Mouse (Mus musculus): ENCODE results near the gene Gm525. TPM values are rescaled to one million over a fixed set of nuclear protein-coding genes. Genes with fewer than 3 reads are reported as not detected.
"Not testable (repeated sequence)": the region's sequence is repeated elsewhere in the genome, so short reads cannot be mapped to it uniquely, and the experiment has no call there.

The Gm525 gene
- polyA plus RNA-seq, 1 experiment: not detected

DNA sequence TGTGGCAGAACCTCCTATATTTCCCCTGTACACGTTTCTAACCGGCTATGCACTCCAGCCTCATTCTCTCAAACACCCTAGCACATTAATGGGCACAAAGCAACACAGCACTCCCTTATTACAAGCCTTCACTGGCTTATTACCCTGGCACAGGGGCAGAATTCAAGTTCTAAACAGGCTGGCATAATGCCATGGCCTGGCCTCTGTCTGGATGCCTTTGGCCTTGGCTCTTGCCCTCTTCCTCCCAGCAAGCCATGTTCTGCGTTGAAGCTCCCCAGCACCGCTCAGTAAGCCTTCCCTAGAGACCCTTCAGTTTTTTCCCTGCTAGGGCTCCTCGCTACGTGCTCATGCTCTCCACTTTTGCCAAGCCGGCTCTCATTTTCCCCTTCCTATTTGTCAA lies 30.6 kb upstream of the Gm525 start:
- no peaks in the 10 kb centered on the region for H3K27me3 ChIP-seq (ENCODE audit: control insufficient read depth, insufficient read depth, insufficient read length)
- peaks cover 22% of the 10 kb centered on the region for H3K36me3 ChIP-seq (ENCODE audit: control insufficient read depth, insufficient read depth)
- TF ChIP-seq CTCF (IDR thresholded peaks at IDR 0.05; ENCODE audit: control insufficient read depth, insufficient read depth, insufficient read length) (no peak), FOSL1 (IDR thresholded peaks at IDR 0.05; ENCODE audit: insufficient read depth, low read length, poor library complexity, severe bottlenecking) (no peak), USF1 (IDR thresholded peaks at IDR 0.05; ENCODE audit: low read depth) (no peak), CEBPB (IDR thresholded peaks at IDR 0.05; ENCODE audit: low read depth) (no peak), MYOG (IDR thresholded peaks at IDR 0.05; ENCODE audit: control insufficient read depth, extremely low read depth, insufficient read length) (no peak), MAX (IDR thresholded peaks at IDR 0.05) (no peak), MYOD1 (IDR thresholded peaks at IDR 0.05; ENCODE audit: control insufficient read depth, insufficient read length, low read depth) (no peak)
- H3K79me2 ChIP-seq (ENCODE audit: control insufficient read depth, insufficient read depth): no peaks in the 10 kb centered on the region
- H3K4me3 ChIP-seq (ENCODE audit: insufficient read depth, poor library complexity, severe bottlenecking): no peak overlapping the region
- H3K79me3 ChIP-seq (ENCODE audit: low read depth): no peaks in the 10 kb centered on the region
- H3ac ChIP-seq (ENCODE audit: control insufficient read depth, insufficient read length, low read depth): no peak overlapping the region

DNA sequence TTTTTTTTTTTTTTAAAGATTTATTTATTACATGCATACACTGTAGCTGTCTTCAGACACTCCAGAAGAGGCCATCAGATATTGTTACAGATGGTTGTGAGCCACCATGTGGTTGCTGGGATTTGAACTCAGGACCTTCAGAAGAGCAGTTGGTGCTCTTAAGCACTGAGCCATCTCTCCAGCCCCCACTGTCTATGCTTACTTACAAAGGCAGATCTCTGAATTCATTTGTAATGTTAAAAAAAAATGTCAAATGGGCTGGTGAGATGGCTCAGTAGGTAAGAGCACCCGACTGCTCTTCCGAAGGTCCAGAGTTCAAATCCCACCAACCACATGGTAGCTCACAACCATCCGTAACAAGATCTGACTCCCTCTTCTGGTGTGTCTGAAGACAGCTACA lies 28.1 kb upstream of the Gm525 start:
- not testable (repeated sequence) for H3K27me3 ChIP-seq (ENCODE audit: control insufficient read depth, insufficient read depth, insufficient read length); H3K4me3 ChIP-seq (ENCODE audit: insufficient read depth, poor library complexity, severe bottlenecking); H3ac ChIP-seq (ENCODE audit: control insufficient read depth, insufficient read length, low read depth); H3K79me3 ChIP-seq (ENCODE audit: low read depth); H3K79me2 ChIP-seq (ENCODE audit: control insufficient read depth, insufficient read depth)
- peaks cover 37% of the 10 kb centered on the region for H3K36me3 ChIP-seq (ENCODE audit: control insufficient read depth, insufficient read depth)

DNA sequence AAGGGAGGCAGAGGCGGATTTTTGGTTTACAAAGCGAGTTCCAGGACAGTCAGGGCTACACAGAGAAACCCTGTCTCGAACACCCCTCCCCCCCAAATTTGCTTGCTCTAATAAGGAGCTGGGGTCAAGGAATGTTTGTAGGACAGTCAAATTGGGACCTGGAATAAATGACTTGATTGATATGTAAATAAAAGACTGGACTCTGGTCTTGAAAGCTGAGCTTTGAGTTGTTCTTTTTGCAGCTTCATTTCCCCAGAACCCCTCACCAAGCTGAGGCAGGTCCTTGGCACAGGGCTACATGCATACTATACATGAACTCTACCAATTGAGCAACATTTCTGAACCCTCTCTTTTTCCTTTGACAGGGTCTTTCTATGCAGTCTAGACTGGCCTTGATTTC lies 27.6 kb upstream of the Gm525 start:
- Histone ChIP-seq H3K79me3 (ENCODE audit: low read depth) (no peaks in the 10 kb centered on the region), H3K27me3 (ENCODE audit: control insufficient read depth, insufficient read depth, insufficient read length) (no peaks in the 10 kb centered on the region), H3ac (ENCODE audit: control insufficient read depth, insufficient read length, low read depth) (no peak overlapping the region), H3K79me2 (ENCODE audit: control insufficient read depth, insufficient read depth) (no peaks in the 10 kb centered on the region), H3K4me3 (ENCODE audit: insufficient read depth, poor library complexity, severe bottlenecking) (no peak overlapping the region), H3K36me3 (ENCODE audit: control insufficient read depth, insufficient read depth) (peaks cover 42% of the 10 kb centered on the region)
- TF ChIP-seq MYOG (IDR thresholded peaks at IDR 0.05; ENCODE audit: control insufficient read depth, extremely low read depth, insufficient read length): no peak
- TF ChIP-seq CEBPB (IDR thresholded peaks at IDR 0.05; ENCODE audit: low read depth): no peak
- TF ChIP-seq USF1 (IDR thresholded peaks at IDR 0.05; ENCODE audit: low read depth): no peak

DNA sequence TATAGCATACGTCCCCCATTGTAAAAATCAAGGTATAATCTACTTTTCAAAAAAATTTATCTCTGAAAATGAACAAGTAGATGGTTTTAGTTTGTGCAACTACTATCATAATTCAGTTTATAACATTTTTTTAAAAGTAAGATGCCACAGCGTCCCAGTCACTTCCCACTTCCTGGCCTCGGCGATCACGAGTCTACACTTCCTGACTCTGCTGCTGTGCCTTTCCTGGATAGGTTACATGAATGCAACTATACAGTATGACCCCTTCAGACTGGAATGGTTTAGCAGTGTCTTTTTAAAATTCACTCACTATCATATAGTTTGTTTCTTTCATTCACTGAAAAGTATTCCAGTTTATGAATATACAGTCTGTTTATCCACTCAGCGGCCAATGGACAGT lies 21.9 kb upstream of the Gm525 start:
- TF ChIP-seq FOSL1 (IDR thresholded peaks at IDR 0.05; ENCODE audit: insufficient read depth, low read length, poor library complexity, severe bottlenecking) (no peak), MAX (IDR thresholded peaks at IDR 0.05) (no peak), CTCF (IDR thresholded peaks at IDR 0.05; ENCODE audit: control insufficient read depth, insufficient read depth, insufficient read length) (no peak), MYOG (IDR thresholded peaks at IDR 0.05; ENCODE audit: control insufficient read depth, extremely low read depth, insufficient read length) (no peak)
- Histone ChIP-seq H3K36me3 (ENCODE audit: control insufficient read depth, insufficient read depth) (peaks cover 51% of the 10 kb centered on the region), H3K4me3 (ENCODE audit: insufficient read depth, poor library complexity, severe bottlenecking) (no peak overlapping the region)

DNA sequence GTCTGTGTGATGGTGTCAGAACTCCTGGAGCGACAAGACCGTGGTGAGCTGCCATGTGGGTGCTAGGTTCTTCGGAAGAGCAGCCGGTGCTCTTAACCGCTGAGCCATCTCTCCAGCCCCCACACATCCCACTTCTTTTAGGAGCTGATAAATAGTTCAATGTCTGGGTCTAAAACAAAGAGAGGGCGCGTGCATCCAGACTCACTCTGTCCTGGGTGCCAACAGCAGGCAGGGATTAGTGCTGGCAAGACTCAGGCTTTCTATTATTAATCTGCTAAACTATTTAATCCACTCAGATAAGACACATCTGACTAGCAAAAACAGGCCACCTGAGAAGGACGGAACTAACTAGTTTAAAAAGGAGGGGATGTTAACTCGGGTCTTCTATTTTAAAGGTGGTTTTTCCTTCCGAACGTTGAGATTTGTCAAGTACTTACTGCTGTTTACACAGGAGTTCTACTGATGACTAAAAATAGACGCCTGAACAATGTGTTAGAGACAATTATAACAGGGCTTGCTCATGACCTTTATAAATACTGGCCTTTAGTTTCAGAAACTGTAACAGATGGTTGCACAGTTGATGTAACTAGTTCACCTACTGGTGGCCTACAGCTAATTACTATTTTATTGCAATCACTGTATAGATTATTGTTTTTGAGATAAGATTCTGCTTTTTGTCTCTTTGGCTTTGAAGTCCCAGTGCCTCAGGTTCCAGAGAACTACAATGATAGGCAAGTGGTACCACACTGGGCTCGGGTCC lies 17.5 kb upstream of the Gm525 start:
- Histone ChIP-seq H3ac (ENCODE audit: control insufficient read depth, insufficient read length, low read depth) (no peak overlapping the region), H3K36me3 (ENCODE audit: control insufficient read depth, insufficient read depth) (peaks cover 22% of the 10 kb centered on the region), H3K79me3 (ENCODE audit: low read depth) (peaks cover 9% of the 10 kb centered on the region), H3K79me2 (ENCODE audit: control insufficient read depth, insufficient read depth) (peaks cover 23% of the 10 kb centered on the region), H3K4me3 (ENCODE audit: insufficient read depth, poor library complexity, severe bottlenecking) (no peak overlapping the region), H3K27me3 (ENCODE audit: control insufficient read depth, insufficient read depth, insufficient read length) (no peaks in the 10 kb centered on the region)
- TF ChIP-seq FOSL1 (IDR thresholded peaks at IDR 0.05; ENCODE audit: insufficient read depth, low read length, poor library complexity, severe bottlenecking) (no peak), MAX (IDR thresholded peaks at IDR 0.05) (no peak), CTCF (IDR thresholded peaks at IDR 0.05; ENCODE audit: control insufficient read depth, insufficient read depth, insufficient read length) (no peak), USF1 (IDR thresholded peaks at IDR 0.05; ENCODE audit: low read depth) (no peak), MYOG (IDR thresholded peaks at IDR 0.05; ENCODE audit: control insufficient read depth, extremely low read depth, insufficient read length) (no peak)

More for the DNA sequence above, 21.9 kb upstream of the Gm525 start:
- Histone ChIP-seq H3ac (ENCODE audit: control insufficient read depth, insufficient read length, low read depth) (no peak overlapping the region), H3K27me3 (ENCODE audit: control insufficient read depth, insufficient read depth, insufficient read length) (no peaks in the 10 kb centered on the region), H3K79me3 (ENCODE audit: low read depth) (no peaks in the 10 kb centered on the region), H3K79me2 (ENCODE audit: control insufficient read depth, insufficient read depth) (no peaks in the 10 kb centered on the region)

DNA sequence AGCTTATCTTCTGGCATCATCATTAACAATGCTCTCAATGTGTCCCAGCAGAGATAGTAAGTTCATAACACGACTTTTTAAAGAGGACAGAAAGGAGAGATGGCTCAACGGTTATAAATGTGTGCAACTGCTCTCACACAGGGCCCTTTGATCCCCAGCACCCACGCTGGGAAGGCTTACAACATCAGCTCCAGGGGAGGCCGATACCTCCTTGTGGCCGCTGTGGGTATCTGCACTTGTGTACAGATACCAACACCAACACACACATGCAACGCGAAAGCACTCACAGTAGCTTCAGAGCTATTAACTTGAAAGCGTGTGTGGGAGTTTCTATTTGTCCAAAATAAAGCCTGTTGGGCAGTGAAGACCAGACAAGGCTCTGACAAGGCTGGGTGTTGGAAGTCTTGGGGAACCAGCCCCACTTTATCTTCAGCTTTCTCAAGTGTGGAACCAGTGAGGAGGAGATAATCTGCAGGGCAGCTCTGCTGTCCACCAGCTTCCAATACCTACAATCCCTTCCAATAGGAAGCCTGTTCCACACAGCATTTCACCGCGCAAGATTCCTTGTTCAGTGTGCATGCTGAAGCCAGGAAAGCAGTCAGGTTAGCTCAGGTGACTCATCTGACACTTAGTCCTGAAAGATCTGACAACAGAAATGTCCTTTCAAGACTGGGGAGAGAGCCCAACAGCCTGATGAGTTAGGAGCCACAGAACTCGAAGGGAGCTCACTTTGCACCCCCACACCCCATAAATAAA lies 14.9 kb upstream of the Gm525 start:
- peaks cover 5% of the 10 kb centered on the region for H3K36me3 ChIP-seq (ENCODE audit: control insufficient read depth, insufficient read depth)
- no peak overlapping the region for H3ac ChIP-seq (ENCODE audit: control insufficient read depth, insufficient read length, low read depth)
- H3K27me3 ChIP-seq (ENCODE audit: control insufficient read depth, insufficient read depth, insufficient read length): no peaks in the 10 kb centered on the region
- TF ChIP-seq MYOG (IDR thresholded peaks at IDR 0.05; ENCODE audit: control insufficient read depth, extremely low read depth, insufficient read length): no peak
- TF ChIP-seq USF1 (IDR thresholded peaks at IDR 0.05; ENCODE audit: low read depth): no peak
- no peak for TF ChIP-seq FOSL1 (IDR thresholded peaks at IDR 0.05; ENCODE audit: insufficient read depth, low read length, poor library complexity, severe bottlenecking)
- no peak for TF ChIP-seq CEBPB (IDR thresholded peaks at IDR 0.05; ENCODE audit: low read depth)
- TF ChIP-seq MAX (IDR thresholded peaks at IDR 0.05): no peak
- no peak for TF ChIP-seq CTCF (IDR thresholded peaks at IDR 0.05; ENCODE audit: control insufficient read depth, insufficient read depth, insufficient read length)
- TF ChIP-seq MYOD1 (IDR thresholded peaks at IDR 0.05; ENCODE audit: control insufficient read depth, insufficient read length, low read depth): no peak
- peaks cover 9% of the 10 kb centered on the region for H3K79me3 ChIP-seq (ENCODE audit: low read depth)
- H3K4me3 ChIP-seq (ENCODE audit: insufficient read depth, poor library complexity, severe bottlenecking): no peak overlapping the region
- peaks cover 23% of the 10 kb centered on the region for H3K79me2 ChIP-seq (ENCODE audit: control insufficient read depth, insufficient read depth)
